Mouse (Mus musculus): Measurements from ENCODE around the gene Tspan4. TPM values are rescaled to one million over a fixed set of nuclear protein-coding genes. Genes with fewer than 3 reads are reported as not detected.

The Tspan4 gene
- total and polyA plus RNA-seq, 3 experiments, result 13.5 to 28.7 (median 15.3) TPM

DNA sequence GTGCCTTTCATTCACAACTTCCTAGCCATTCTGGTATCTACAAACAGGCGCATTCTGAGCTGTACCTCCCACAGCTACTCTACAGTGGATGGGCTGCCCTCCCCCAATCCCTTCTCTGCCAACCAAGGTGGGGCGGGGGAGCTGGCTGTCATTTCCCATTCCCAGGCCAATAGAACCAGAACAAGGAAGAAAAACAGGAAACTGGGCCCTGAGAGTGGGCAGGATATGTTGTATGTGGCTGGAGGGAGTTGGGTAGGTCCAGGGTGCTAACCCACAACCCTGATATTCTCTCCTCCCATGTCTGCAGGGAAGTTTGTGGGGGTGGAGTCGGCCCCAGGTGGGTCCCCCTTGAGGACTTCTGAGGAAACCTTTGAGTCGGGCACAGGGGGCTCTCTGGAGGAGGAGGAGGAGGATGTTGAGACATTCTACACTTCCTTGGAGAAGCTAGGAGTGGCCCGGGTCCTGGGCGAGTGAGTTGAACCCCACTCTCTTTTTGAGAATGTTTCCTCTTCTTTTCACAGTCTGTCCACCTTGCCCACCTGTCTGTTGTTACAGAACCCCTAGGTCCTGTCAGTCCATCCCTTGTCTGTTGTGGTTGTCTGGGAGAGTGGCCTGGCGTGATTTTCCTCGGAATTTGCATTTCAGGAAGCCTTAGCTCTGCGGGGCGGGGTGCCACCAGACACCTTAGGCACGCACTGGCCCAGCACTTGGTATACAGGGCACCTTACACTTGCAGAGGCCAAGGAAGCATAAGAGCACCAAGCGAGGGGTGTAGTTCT, 11.0 kb upstream of the Tspan4 start:
- H3K4me3 ChIP-seq (ENCODE audit: low read depth, low read length), result no peak overlapping the region
- ATAC-seq (ENCODE audit: extremely low read depth, insufficient number of reproducible peaks, low FRiP score, poor library complexity, severe bottlenecking), result no peak
- H3K36me3 ChIP-seq (replicated peaks), result peaks cover 26% of the 10 kb centered on the region
- no peak for DNase-seq (ENCODE audit: low spot score)
- TF ChIP-seq GATA2 (IDR thresholded peaks at IDR 0.05; ENCODE audit: borderline replicate concordance, low read depth, low read length) (no peak), GATA1 (IDR thresholded peaks at IDR 0.05; ENCODE audit: borderline replicate concordance, low read length) (no peak), TAL1 (conservative IDR thresholded peaks at IDR 0.05; ENCODE audit: low read depth, low read length) (no peak), CTCF (IDR thresholded peaks at IDR 0.05; ENCODE audit: low read depth, low read length) (no peak), POLR2AphosphoS5 (IDR thresholded peaks at IDR 0.05; ENCODE audit: insufficient replicate concordance, low read depth, low read length) (no peak)
- peaks cover 50% of the 10 kb centered on the region for H3K27me3 ChIP-seq (ENCODE audit: insufficient read depth, low read length)
- peaks cover 58% of the 10 kb centered on the region for H3K4me1 ChIP-seq (ENCODE audit: insufficient read depth, low read depth, low read length)
- H3K9me3 ChIP-seq (replicated peaks), result no peaks in the 10 kb centered on the region

DNA sequence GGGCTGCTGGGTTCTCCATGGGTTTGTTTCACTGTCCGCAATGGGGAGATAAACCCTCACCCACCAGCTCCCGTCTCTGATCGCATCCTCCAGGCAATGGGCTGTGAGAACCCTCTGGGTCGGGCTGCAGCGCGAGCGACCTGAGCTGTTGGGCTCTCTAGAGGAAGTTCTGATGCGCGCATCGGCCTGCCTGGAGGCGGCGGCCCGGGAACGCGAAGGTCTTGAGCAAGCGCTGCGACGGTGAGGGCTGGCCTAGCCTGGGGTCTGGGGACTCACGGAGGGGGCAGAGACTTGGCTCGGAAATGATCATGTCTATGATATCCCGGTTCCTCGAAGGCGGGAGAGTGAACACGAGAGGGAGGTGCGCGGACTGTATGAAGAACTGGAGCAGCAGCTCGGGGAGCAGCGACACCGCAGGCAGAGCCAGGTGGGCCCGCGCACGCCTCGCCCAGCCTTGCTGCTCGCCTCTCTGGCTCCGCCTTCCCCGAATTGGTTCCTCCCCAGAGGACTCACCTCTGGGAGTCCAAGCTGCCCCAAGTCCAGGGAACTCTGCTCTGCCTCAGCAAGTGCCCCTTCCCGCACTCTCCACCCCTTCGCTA, 10.3 kb upstream of the Tspan4 start:
- H3K36me3 ChIP-seq (replicated peaks), result peaks cover 26% of the 10 kb centered on the region
- H3K4me3 ChIP-seq (ENCODE audit: low read depth, low read length), result 0 out of 2 replicates have a peak overlapping the region, but pooled peaks have one; percentile 5
- TF ChIP-seq GATA2 (IDR thresholded peaks at IDR 0.05; ENCODE audit: borderline replicate concordance, low read depth, low read length), result no peak
- no peak for TF ChIP-seq GATA1 (IDR thresholded peaks at IDR 0.05; ENCODE audit: borderline replicate concordance, low read length)
- no peak for TF ChIP-seq POLR2AphosphoS5 (IDR thresholded peaks at IDR 0.05; ENCODE audit: insufficient replicate concordance, low read depth, low read length)
- no peak for TF ChIP-seq CTCF (IDR thresholded peaks at IDR 0.05; ENCODE audit: low read depth, low read length)
- no peak for TF ChIP-seq TAL1 (conservative IDR thresholded peaks at IDR 0.05; ENCODE audit: low read depth, low read length)
- H3K9me3 ChIP-seq (replicated peaks), result no peaks in the 10 kb centered on the region
- DNase-seq (ENCODE audit: low spot score), result no peak
- peaks cover 65% of the 10 kb centered on the region for H3K4me1 ChIP-seq (ENCODE audit: insufficient read depth, low read depth, low read length)
- H3K27me3 ChIP-seq (ENCODE audit: insufficient read depth, low read length), result peaks cover 50% of the 10 kb centered on the region
- no peak for ATAC-seq (ENCODE audit: extremely low read depth, insufficient number of reproducible peaks, low FRiP score, poor library complexity, severe bottlenecking)

DNA sequence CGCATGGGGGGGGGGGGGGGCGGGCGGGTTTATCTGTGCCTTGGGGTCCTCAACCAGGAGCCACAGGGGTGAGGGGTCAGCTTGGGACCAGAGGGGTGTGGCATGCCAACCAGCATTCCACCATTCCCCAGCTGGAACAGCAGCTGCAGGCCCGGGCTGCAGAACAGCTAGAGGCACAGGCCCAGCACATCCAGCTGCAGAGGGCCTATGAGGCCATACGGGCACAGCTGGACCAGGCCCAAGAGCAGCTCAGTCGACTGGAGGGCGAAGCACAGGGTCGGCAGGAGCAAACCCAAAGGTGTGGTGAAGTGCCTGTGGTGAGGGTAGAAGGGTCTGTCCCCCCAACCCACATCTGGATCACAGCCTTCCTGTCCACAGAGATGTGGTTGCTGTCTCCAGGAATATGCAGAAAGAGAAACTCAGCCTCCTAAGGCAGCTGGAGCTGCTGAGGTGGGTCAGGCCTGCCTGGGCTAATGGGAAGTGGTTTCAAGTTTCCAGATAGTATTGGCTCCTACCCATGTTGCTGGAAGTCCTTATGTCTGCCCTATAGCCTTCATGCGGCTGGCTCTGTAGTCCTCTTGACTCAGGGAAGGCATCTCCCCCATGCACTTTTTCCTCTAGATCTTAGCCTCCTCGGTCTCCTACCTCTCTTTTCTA, 9.5 kb upstream of the Tspan4 start:
- Histone ChIP-seq H3K4me3 (ENCODE audit: low read depth, low read length) (no peak overlapping the region), H3K4me1 (ENCODE audit: insufficient read depth, low read depth, low read length) (peaks cover 73% of the 10 kb centered on the region), H3K9me3 (replicated peaks) (no peaks in the 10 kb centered on the region), H3K27me3 (ENCODE audit: insufficient read depth, low read length) (peaks cover 50% of the 10 kb centered on the region), H3K36me3 (replicated peaks) (peaks cover 26% of the 10 kb centered on the region)
- ATAC-seq (ENCODE audit: extremely low read depth, insufficient number of reproducible peaks, low FRiP score, poor library complexity, severe bottlenecking), result no peak
- DNase-seq (ENCODE audit: low spot score), result no peak
- no peak for TF ChIP-seq TAL1 (conservative IDR thresholded peaks at IDR 0.05; ENCODE audit: low read depth, low read length)
- no peak for TF ChIP-seq GATA2 (IDR thresholded peaks at IDR 0.05; ENCODE audit: borderline replicate concordance, low read depth, low read length)
- TF ChIP-seq GATA1 (IDR thresholded peaks at IDR 0.05; ENCODE audit: borderline replicate concordance, low read length), result no peak
- TF ChIP-seq POLR2AphosphoS5 (IDR thresholded peaks at IDR 0.05; ENCODE audit: insufficient replicate concordance, low read depth, low read length), result no peak
- no peak for TF ChIP-seq CTCF (IDR thresholded peaks at IDR 0.05; ENCODE audit: low read depth, low read length)

DNA sequence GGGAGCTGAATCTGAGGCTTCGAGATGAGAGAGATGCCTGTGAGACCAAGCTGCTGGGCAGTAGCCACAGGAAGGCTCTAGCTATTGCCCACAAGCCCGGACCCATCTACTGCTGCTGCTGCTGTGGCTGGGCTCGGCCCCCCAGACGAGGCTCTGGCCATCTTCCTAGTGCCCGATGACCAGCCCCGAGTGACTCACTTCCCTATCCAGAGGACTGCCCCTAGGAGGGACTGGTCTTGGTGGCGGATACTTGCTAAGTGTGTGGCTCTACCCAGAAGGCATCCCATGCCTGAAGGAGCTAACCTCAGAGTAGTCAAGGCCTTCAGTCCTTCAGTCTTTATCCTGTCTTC, 9.0 kb upstream of the Tspan4 start:
- no peaks in the 10 kb centered on the region for H3K9me3 ChIP-seq (replicated peaks)
- H3K36me3 ChIP-seq (replicated peaks), result peaks cover 26% of the 10 kb centered on the region
- TF ChIP-seq GATA1 (IDR thresholded peaks at IDR 0.05; ENCODE audit: borderline replicate concordance, low read length) (no peak), GATA2 (IDR thresholded peaks at IDR 0.05; ENCODE audit: borderline replicate concordance, low read depth, low read length) (no peak), CTCF (IDR thresholded peaks at IDR 0.05; ENCODE audit: low read depth, low read length) (no peak), POLR2AphosphoS5 (IDR thresholded peaks at IDR 0.05; ENCODE audit: insufficient replicate concordance, low read depth, low read length) (no peak), TAL1 (conservative IDR thresholded peaks at IDR 0.05; ENCODE audit: low read depth, low read length) (no peak)
- H3K4me3 ChIP-seq (ENCODE audit: low read depth, low read length), result no peak overlapping the region
- no peak for DNase-seq (ENCODE audit: low spot score)
- H3K4me1 ChIP-seq (ENCODE audit: insufficient read depth, low read depth, low read length), result peaks cover 77% of the 10 kb centered on the region
- ATAC-seq (ENCODE audit: extremely low read depth, insufficient number of reproducible peaks, low FRiP score, poor library complexity, severe bottlenecking), result no peak
- peaks cover 46% of the 10 kb centered on the region for H3K27me3 ChIP-seq (ENCODE audit: insufficient read depth, low read length)

DNA sequence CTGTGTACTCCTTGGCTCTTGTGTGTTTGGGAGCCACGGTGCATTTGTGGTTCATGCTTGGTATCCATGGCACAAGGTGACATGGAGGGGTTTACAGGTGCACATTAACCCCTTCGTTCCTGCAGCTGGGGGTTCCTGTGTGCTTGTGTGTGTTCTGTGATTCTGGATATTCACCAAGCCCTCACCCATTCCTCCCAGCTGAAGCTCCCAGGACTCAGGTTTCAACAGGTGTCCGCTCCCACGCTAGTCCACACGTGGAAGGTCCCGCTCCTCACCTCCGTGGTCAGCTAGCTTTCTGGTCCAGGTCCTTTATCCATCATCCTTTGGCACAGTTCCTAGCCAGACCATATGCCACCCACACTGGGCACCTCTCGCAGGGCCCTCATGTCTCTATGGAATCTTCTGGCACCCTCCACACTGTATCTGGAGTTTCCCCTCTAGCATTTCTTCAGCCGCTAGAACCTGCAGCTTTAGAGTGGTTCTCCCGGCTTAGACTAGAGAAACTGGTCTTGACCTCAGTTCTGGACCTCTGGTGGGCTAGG, 8.4 kb upstream of the Tspan4 start:
- Histone ChIP-seq H3K4me1 (ENCODE audit: insufficient read depth, low read depth, low read length) (peaks cover 83% of the 10 kb centered on the region), H3K27me3 (ENCODE audit: insufficient read depth, low read length) (peaks cover 40% of the 10 kb centered on the region), H3K4me3 (ENCODE audit: low read depth, low read length) (peak overlapping the region; percentile 78; the same call in 1 of the 2 replicates), H3K36me3 (replicated peaks) (peaks cover 31% of the 10 kb centered on the region), H3K9me3 (replicated peaks) (no peaks in the 10 kb centered on the region)
- TF ChIP-seq CTCF (IDR thresholded peaks at IDR 0.05; ENCODE audit: low read depth, low read length) (no peak), GATA1 (IDR thresholded peaks at IDR 0.05; ENCODE audit: borderline replicate concordance, low read length) (no peak), TAL1 (conservative IDR thresholded peaks at IDR 0.05; ENCODE audit: low read depth, low read length) (no peak), POLR2AphosphoS5 (IDR thresholded peaks at IDR 0.05; ENCODE audit: insufficient replicate concordance, low read depth, low read length) (no peak), GATA2 (IDR thresholded peaks at IDR 0.05; ENCODE audit: borderline replicate concordance, low read depth, low read length) (no peak)
- DNase-seq (ENCODE audit: low spot score) (no peak), ATAC-seq (ENCODE audit: extremely low read depth, insufficient number of reproducible peaks, low FRiP score, poor library complexity, severe bottlenecking) (no peak)
